Mouse (Mus musculus): ENCODE measurements around the gene Abcd3.

Abcd3 gene

DNA sequence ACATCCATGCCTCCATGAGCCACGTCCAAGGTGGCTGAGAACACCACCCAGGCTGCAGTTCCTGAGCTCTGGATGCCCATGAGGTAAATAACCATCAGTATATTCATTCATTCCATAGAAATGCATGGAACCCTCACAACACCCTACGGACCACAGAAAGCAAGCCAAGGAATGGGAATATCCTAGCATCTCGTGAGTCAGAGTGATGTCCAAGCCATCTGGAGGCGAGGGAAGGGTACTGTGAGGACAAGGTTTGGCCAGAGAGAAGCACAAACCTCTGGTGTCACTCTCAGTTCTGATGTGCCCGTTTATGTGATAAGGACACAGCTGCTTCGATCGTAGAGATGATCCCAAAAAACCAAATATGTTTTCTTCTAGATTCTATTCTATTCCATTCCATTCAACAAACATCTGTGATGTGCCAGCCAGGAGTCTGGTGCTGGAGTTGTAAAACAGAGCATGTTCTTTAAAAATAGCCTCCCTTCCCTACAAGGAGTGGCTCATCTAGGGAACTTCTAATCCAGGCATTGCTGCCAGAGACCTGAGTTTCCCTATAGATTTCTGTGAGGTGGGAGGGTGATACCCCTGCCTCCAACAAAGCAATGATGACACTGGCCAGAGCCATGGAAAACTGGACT lies 104.1 kb downstream of the Abcd3 start:
- no peak for DNase-seq (ENCODE audit: low spot score)

All from urinary bladder, postnatal 10 days (tissue).